Mouse (Mus musculus) MEL (cell line): ENCODE measurements at regions not wholly inside any gene's neighbourhood (a gene's known extent, or its start where the extent isn't known, plus 50 kb on each side); places are given as distances from the start of the nearest gene placed in this dataset.

Experiments used
- DNase-seq: peaks from one replicate; pipeline ENCODE4 v3.0.0; 2011; ENCODE audit warnings: low read depth, low spot score
- H3K27ac ChIP-seq: 2 replicates; pipeline ENCODE4 v1.5.1; 2012; ENCODE audit warnings: low read depth, mild to moderate bottlenecking, control low read depth, low read length, moderate library complexity; ENCODE audit not compliant: control insufficient read depth
- H3K27me3 ChIP-seq, 2 experiments: fragments of 150-350 bp in 1 of 2; sonication (generic) in 1 of 2; 2 replicates each; pipeline ENCODE4 v1.6.1; 2012; ENCODE audit warnings: low read length in 2 of 2, mild to moderate bottlenecking in 2 of 2, improper control_type of control experiment in 1 of 2, moderate library complexity in 1 of 2; ENCODE audit not compliant: insufficient read depth in 2 of 2, control insufficient read depth in 1 of 2
- H3K36me3 ChIP-seq, 2 experiments: 2 replicates each; pipeline ENCODE4 v1.6.1; 2012 to 2014; ENCODE audit warnings: low read length in 2 of 2, improper control_type of control experiment in 1 of 2, inconsistent platforms in 1 of 2, mild to moderate bottlenecking in 1 of 2; ENCODE audit not compliant: insufficient read depth in 2 of 2, control insufficient read depth in 1 of 2
- H3K4me1 ChIP-seq, 2 experiments: fragments of 150-350 bp in 1 of 2; sonication (generic) in 1 of 2; 2 replicates each; pipeline ENCODE4 v1.6.1; 2012; ENCODE audit warnings: low read length in 2 of 2, improper control_type of control experiment in 1 of 2, mild to moderate bottlenecking in 1 of 2; ENCODE audit not compliant: insufficient read depth in 2 of 2, control insufficient read depth in 1 of 2
- H3K4me3 ChIP-seq, 2 experiments: fragments of 150-350 bp in 1 of 2; sonication (generic) in 1 of 2; 2 replicates each; pipeline ENCODE4 v1.5.1; 2012; ENCODE audit warnings: low read depth in 2 of 2, low read length in 2 of 2, mild to moderate bottlenecking in 2 of 2, moderate library complexity in 2 of 2, control low read depth in 1 of 2, improper control_type of control experiment in 1 of 2; ENCODE audit not compliant: control insufficient read depth in 1 of 2, insufficient read depth in 1 of 2
- H3K79me2 ChIP-seq: 2 replicates; pipeline ENCODE4 v1.6.1; 2012; ENCODE audit warnings: mild to moderate bottlenecking, low read length, moderate library complexity; ENCODE audit not compliant: control insufficient read depth, poor library complexity, insufficient read depth
- H3K9ac ChIP-seq: 2 replicates; pipeline ENCODE4 v1.6.1; 2012; ENCODE audit warnings: low read depth, mild to moderate bottlenecking, control low read depth, low read length, moderate library complexity; ENCODE audit not compliant: control insufficient read depth, poor library complexity, severe bottlenecking
- H3K9me3 ChIP-seq: fragments of 150-350 bp; sonication (generic); replicated peaks from 2 replicates; pipeline ENCODE4 v1.6.1; 2012; ENCODE audit warnings: mild to moderate bottlenecking, low read length, improper control_type of control experiment, moderate library complexity; ENCODE audit not compliant: insufficient read depth
- E2F4 ChIP-seq: IDR thresholded peaks from 2 replicates; pipeline ENCODE4 v1.6.1; 2011; ENCODE audit warnings: low read depth, low read length, improper control_type of control experiment, borderline replicate concordance
- ETS1 ChIP-seq: IDR thresholded peaks from 2 replicates; pipeline ENCODE4 v1.6.1; 2012; ENCODE audit warnings: low read depth, mild to moderate bottlenecking, inconsistent platforms, low read length, improper control_type of control experiment, moderate library complexity
- GABPA ChIP-seq: IDR thresholded peaks from 2 replicates; pipeline ENCODE4 v1.6.1; 2012; ENCODE audit warnings: low read depth, mild to moderate bottlenecking, inconsistent platforms, low read length, improper control_type of control experiment, moderate library complexity
- GATA1 ChIP-seq: IDR thresholded peaks from 2 replicates; pipeline ENCODE4 v1.6.1; 2011; ENCODE audit warnings: low read depth, low read length, improper control_type of control experiment
- HCFC1 ChIP-seq: IDR thresholded peaks from 2 replicates; pipeline ENCODE4 v1.6.1; 2012; ENCODE audit warnings: low read depth, mild to moderate bottlenecking, inconsistent platforms, low read length, improper control_type of control experiment, moderate library complexity
- JUND ChIP-seq: IDR thresholded peaks from 2 replicates; pipeline ENCODE4 v1.6.1; 2011; ENCODE audit warnings: low read depth, mild to moderate bottlenecking, improper control_type of control experiment, low read length
- KAT2A ChIP-seq: conservative IDR thresholded peaks from 2 replicates; pipeline ENCODE4 v1.6.1; 2012; ENCODE audit warnings: low read depth, low read length, improper control_type of control experiment, inconsistent platforms
- MAFK ChIP-seq: IDR thresholded peaks from 2 replicates; pipeline ENCODE4 v1.6.1; 2011; ENCODE audit warnings: low read depth, mild to moderate bottlenecking, low read length, improper control_type of control experiment, borderline replicate concordance
- MEF2A ChIP-seq: IDR thresholded peaks from 2 replicates; pipeline ENCODE4 v1.6.1; 2014; ENCODE audit warnings: low read depth, mild to moderate bottlenecking, inconsistent platforms, low read length, improper control_type of control experiment; ENCODE audit not compliant: poor library complexity, insufficient replicate concordance, severe bottlenecking; ENCODE audit errors: extremely low read depth
- MYB ChIP-seq: IDR thresholded peaks from 2 replicates; pipeline ENCODE4 v1.6.1; 2011; ENCODE audit warnings: mild to moderate bottlenecking, low read depth, low read length, improper control_type of control experiment
- MYC ChIP-seq: IDR thresholded peaks from 2 replicates; pipeline ENCODE4 v1.6.1; 2011; ENCODE audit warnings: low read depth, mild to moderate bottlenecking, low read length, improper control_type of control experiment, moderate library complexity
- NELFE ChIP-seq: IDR thresholded peaks from 2 replicates; pipeline ENCODE4 v1.6.1; 2011; ENCODE audit warnings: low read depth, low read length, improper control_type of control experiment
- POLR2A ChIP-seq, 2 experiments: IDR thresholded peaks; 2 replicates each; pipeline ENCODE4 v1.6.1; 2011 to 2012; ENCODE audit warnings: low read length in 2 of 2, mild to moderate bottlenecking in 2 of 2, control low read depth in 1 of 2, improper control_type of control experiment in 1 of 2, low read depth in 1 of 2, moderate library complexity in 1 of 2; ENCODE audit not compliant: control insufficient read depth in 1 of 2, insufficient read depth in 1 of 2, poor library complexity in 1 of 2
- POLR2AphosphoS2 ChIP-seq: IDR thresholded peaks from 2 replicates; pipeline ENCODE4 v1.6.1; 2011; ENCODE audit warnings: low read length, improper control_type of control experiment
- POLR2AphosphoS5 ChIP-seq: IDR thresholded peaks from 2 replicates; pipeline ENCODE4 v1.6.1; 2012; ENCODE audit warnings: low read depth, borderline replicate concordance, mild to moderate bottlenecking, inconsistent platforms, low read length, moderate library complexity, mixed read lengths
- RAD21 ChIP-seq: IDR thresholded peaks from 2 replicates; pipeline ENCODE4 v1.6.1; 2011; ENCODE audit warnings: mild to moderate bottlenecking, low read depth, low read length, improper control_type of control experiment
- TCF12 ChIP-seq: IDR thresholded peaks from 2 replicates; pipeline ENCODE4 v1.6.1; 2014; ENCODE audit warnings: low read depth, mild to moderate bottlenecking, inconsistent platforms, low read length, improper control_type of control experiment, moderate library complexity
- UBTF ChIP-seq: IDR thresholded peaks from 2 replicates; pipeline ENCODE4 v1.6.1; 2012; ENCODE audit warnings: low read depth, mild to moderate bottlenecking, inconsistent platforms, low read length, improper control_type of control experiment, moderate library complexity, borderline replicate concordance; ENCODE audit not compliant: insufficient read depth
- USF2 ChIP-seq, 2 experiments: IDR thresholded peaks; 2 replicates each; pipeline ENCODE4 v1.6.1; 2011 to 2012; ENCODE audit warnings: improper control_type of control experiment in 2 of 2, low read length in 2 of 2, borderline replicate concordance in 1 of 2, inconsistent platforms in 1 of 2, low read depth in 1 of 2, mild to moderate bottlenecking in 1 of 2; ENCODE audit not compliant: insufficient read depth in 1 of 2
- ZMIZ1 ChIP-seq: IDR thresholded peaks from 2 replicates; pipeline ENCODE4 v1.6.1; 2012; ENCODE audit warnings: low read depth, mild to moderate bottlenecking, inconsistent platforms, low read length, improper control_type of control experiment, moderate library complexity
- ZNF384 ChIP-seq: IDR thresholded peaks from 2 replicates; pipeline ENCODE4 v1.6.1; 2012; ENCODE audit warnings: low read depth, mild to moderate bottlenecking, inconsistent platforms, low read length, improper control_type of control experiment

DNA sequence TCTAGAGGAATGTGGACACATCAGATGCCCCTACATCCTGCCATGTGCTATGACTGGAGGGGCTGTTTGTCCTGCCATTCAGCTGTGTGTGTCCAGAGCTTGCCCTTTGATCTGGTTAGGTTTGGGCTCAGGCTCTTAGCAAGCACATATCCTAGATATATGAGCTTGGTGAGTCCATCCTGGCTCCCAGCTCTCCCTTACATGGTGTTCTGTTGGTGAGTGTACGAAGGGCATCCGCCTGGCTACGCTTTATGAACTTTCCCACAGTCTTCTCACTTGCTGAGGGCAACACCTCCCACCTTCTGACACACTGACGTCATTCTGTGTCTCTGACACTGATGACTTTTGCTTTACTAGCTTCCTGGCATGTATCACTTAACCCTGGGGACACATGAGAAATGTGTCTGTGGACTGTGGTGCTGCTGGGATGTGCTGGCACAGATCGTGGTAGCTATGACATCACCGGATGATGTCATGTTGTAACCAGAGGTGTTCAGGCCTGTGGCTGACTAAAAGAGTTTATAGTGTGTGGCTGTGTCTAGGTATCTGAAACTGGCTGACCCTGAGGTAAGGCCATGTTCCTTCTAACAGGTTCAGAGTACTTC lies 149.4 kb downstream of the Kif26a start:
- TF ChIP-seq MYB (no peak), GATA1 (no peak), TCF12 (no peak), ZMIZ1 (no peak), UBTF (no peak), POLR2AphosphoS2 (no peak), ZNF384 (no peak), RAD21 (no peak), MYC (no peak), ETS1 (no peak), KAT2A (no peak), HCFC1 (no peak), MEF2A (no peak), E2F4 (no peak), MAFK (no peak)
- Histone ChIP-seq H3K27ac (no peak overlapping the region), H3K36me3 (no peaks in the 10 kb centered on the region), H3K4me1 (peaks cover 0 to 14% of the 10 kb centered on the region in 2 experiments; a peak in 3 of 4 replicates), H3K9me3 (no peaks in the 10 kb centered on the region), H3K79me2 (no peaks in the 10 kb centered on the region), H3K27me3 (no peaks in the 10 kb centered on the region), H3K4me3 (no peak overlapping the region), H3K9ac (no peak overlapping the region)
- DNase-seq: no peak

DNA sequence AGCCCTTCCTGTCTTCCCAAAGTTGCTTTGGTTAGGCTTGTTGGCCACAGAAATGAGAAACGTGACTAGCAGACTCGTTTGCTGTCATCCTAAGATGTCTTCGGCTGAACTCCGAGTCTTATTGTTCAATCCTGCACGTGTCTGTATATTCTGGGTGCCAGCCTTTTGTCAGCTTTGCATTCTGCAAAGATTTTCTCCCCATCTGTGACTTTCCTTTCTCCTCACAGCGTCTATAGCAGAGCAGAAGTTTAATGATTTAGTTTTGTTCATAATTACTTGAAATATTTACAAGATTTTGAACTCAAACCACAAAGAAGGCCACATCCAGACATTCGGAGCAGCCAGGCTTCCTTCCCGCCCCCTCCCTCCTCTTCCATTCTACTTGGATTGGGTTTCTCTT lies 152.5 kb downstream of the Kif26a start:
- no peaks in the 10 kb centered on the region for H3K27me3 ChIP-seq

More for the DNA sequence above, 152.5 kb downstream of the Kif26a start:
- no peak for DNase-seq
- no peaks in the 10 kb centered on the region for H3K79me2 ChIP-seq
- H3K4me3 ChIP-seq: no peak overlapping the region
- no peak for TF ChIP-seq MYB
- TF ChIP-seq POLR2AphosphoS5: no peak
- no peak for TF ChIP-seq POLR2A (IDR thresholded peaks at IDR 0.05; ENCODE audit: control insufficient read depth in 1 of 2, insufficient read depth in 1 of 2, low read depth in 1 of 2, low read length in 2 of 2, poor library complexity in 1 of 2)
- TF ChIP-seq GABPA: no peak
- no peak for TF ChIP-seq USF2 (IDR thresholded peaks at IDR 0.05; ENCODE audit: borderline replicate concordance in 1 of 2, insufficient read depth in 1 of 2, low read depth in 1 of 2, low read length in 2 of 2)
- no peak for TF ChIP-seq TCF12
- no peak for TF ChIP-seq NELFE
- no peak for TF ChIP-seq JUND
- no peak overlapping the region for H3K27ac ChIP-seq
- no peaks in the 10 kb centered on the region for H3K9me3 ChIP-seq
- H3K9ac ChIP-seq: no peak overlapping the region
- no peaks in the 10 kb centered on the region for H3K36me3 ChIP-seq
- no peaks in the 10 kb centered on the region for H3K4me1 ChIP-seq
